Mouse (Mus musculus): ENCODE measurements around the gene Batf. TPM values are rescaled to one million over a fixed set of nuclear protein-coding genes. Genes with fewer than 3 reads are reported as not detected.

The Batf gene
- polyA plus RNA-seq (2016; fragmentation: Nextera tagmentation; extraction: Ambion mirVana), result 3.8 and 4.0 TPM in 2 replicates

- WGBS, result 20% methylated on average over 22 of the region's 22 CpGs
- peaks cover 34% of the 10 kb centered on the region for H3K4me1 ChIP-seq (replicated peaks)
- no peak within 1 kb of the TSS for H3K27ac ChIP-seq (ENCODE audit: poor library complexity, severe bottlenecking)
- peak within 1 kb of the TSS; percentile 21 for H3K9ac ChIP-seq
- no peaks in the 10 kb centered on the region for H3K36me3 ChIP-seq
- peak within 1 kb of the TSS; percentile 69 for H3K4me2 ChIP-seq
- peaks cover 5% of the 10 kb centered on the region; the same call in 1 of the 2 replicates for H3K9me3 ChIP-seq (replicated peaks)
- no peak for ATAC-seq (ENCODE audit: insufficient number of reproducible peaks, low FRiP score)
- 0 out of 2 replicates have a peak, but pooled peaks cover 3% of the 10 kb centered on the region for H3K27me3 ChIP-seq (replicated peaks)
- peak within 1 kb of the TSS; percentile 33 for H3K4me3 ChIP-seq
Measured at GRCm38 (mm10) chr12:85686466-85687216, at the start of gene Batf. TSS of gene Batf (plus strand) at chr12:85686669.

- no peak overlapping the region for H3K4me2 ChIP-seq
- no peak overlapping the region for H3K27ac ChIP-seq (ENCODE audit: poor library complexity, severe bottlenecking)
- 73% methylated on average over 9 of the region's 9 CpGs for WGBS
- peaks cover 29% of the 10 kb centered on the region for H3K4me1 ChIP-seq (replicated peaks)
- H3K4me3 ChIP-seq, result no peak overlapping the region
- no peaks in the 10 kb centered on the region for H3K9me3 ChIP-seq (replicated peaks)
- peaks cover 46% of the 10 kb centered on the region for H3K36me3 ChIP-seq
- H3K27me3 ChIP-seq (replicated peaks), result no peaks in the 10 kb centered on the region
- ATAC-seq (ENCODE audit: insufficient number of reproducible peaks, low FRiP score), result no peak
- no peak overlapping the region for H3K9ac ChIP-seq
Measured at GRCm38 (mm10) chr12:85637932-85638331, 48.5 kb upstream of the Batf start.

DNA sequence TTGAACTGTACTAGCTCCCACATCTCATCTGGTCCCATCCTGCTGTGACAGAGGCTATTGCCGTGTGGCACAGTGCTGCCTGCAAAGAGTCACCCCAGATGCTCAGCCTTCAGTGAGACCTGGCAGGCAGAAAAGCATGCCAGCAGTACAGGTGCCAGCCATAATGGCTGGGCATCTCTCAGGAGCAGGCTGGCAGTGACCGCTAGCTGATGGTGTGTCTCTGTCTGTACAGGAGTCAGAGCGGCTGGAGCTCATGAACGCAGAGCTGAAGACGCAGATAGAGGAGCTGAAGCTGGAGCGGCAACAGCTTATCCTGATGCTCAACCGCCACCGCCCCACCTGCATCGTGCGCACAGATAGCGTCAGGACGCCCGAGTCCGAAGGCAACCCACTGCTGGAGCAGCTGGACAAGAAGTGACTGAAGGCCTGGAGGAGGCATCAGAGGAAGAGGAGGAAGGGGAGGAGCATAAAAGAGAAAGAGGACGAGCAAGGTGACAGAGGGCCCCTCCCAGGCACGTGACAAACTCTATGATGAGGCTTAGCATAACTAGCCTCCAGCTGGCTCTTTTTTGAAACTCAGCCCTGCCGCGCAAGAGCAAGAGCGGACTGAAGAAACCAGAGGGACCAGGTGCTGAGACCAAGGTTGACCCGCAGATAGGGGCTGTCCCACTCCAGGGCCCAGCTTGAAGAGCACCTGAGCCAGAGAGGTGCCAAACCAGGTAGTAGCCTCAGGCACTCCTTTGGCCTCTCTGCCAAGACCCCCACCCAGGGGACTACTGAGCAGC lies 47.7 kb upstream of the Batf start:
- no peak overlapping the region for H3K27ac ChIP-seq (ENCODE audit: poor library complexity, severe bottlenecking)
- no peaks in the 10 kb centered on the region for H3K27me3 ChIP-seq (replicated peaks)
- peaks cover 38% of the 10 kb centered on the region for H3K36me3 ChIP-seq
- WGBS, result 77% methylated on average over 20 of the region's 20 CpGs
- no peaks in the 10 kb centered on the region for H3K9me3 ChIP-seq (replicated peaks)
- no peak overlapping the region for H3K4me2 ChIP-seq
- no peak overlapping the region for H3K9ac ChIP-seq
- ATAC-seq (ENCODE audit: insufficient number of reproducible peaks, low FRiP score), result no peak
- H3K4me1 ChIP-seq (replicated peaks), result peaks cover 29% of the 10 kb centered on the region
- H3K4me3 ChIP-seq, result no peak overlapping the region

- Histone ChIP-seq H3K4me3 (no peak overlapping the region), H3K9me3 (replicated peaks) (no peaks in the 10 kb centered on the region), H3K4me2 (no peak overlapping the region), H3K9ac (no peak overlapping the region), H3K27me3 (replicated peaks) (no peaks in the 10 kb centered on the region), H3K27ac (ENCODE audit: poor library complexity, severe bottlenecking) (no peak overlapping the region), H3K36me3 (peaks cover 34% of the 10 kb centered on the region), H3K4me1 (replicated peaks) (peaks cover 29% of the 10 kb centered on the region)
- WGBS, result 84% methylated on average over 12 of the region's 12 CpGs
- no peak for ATAC-seq (ENCODE audit: insufficient number of reproducible peaks, low FRiP score)
Measured at GRCm38 (mm10) chr12:85639326-85640008, 47.0 kb upstream of the Batf start.

DNA sequence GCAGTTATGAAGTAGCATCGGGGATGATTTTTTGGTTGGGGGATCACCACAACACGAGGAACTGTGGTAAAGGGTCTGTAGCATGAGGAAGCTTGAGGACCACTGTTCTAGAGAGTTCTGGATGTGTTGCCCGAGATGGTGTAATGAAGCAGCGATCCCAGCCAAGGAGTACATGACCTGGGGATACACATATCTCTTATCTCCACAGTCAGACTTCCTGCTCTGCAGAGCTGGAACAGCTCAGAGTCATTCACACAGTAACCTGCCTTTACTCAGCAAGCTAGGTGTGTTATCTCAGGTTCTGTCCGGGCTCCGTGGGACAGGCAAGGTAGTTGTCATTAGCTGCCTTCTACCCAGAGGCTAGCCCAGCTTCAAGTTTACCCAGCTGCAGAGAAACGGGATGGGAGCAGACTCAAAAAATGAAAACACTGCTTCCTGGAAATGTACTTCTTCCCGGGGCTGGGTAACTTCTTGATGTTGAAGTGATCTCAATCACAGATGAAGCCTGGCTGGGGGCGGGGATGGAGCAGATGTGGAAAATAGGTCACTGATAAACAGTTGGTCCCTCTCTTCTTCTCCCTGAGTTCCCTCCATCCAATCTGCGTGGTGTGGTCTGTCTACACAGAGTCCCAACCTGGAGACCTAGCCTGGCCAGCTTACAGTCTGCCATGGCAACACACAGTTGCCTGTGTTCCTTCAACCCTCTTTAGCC lies 45.5 kb upstream of the Batf start:
- H3K4me3 ChIP-seq, result no peak overlapping the region
- ATAC-seq (ENCODE audit: insufficient number of reproducible peaks, low FRiP score), result peak; percentile 63; the same call in 1 of the 2 replicates
- no peak overlapping the region for H3K9ac ChIP-seq
- peaks cover 27% of the 10 kb centered on the region for H3K36me3 ChIP-seq
- peak overlapping the region; percentile 4; the same call in 1 of the 2 replicates for H3K27ac ChIP-seq (ENCODE audit: poor library complexity, severe bottlenecking)
- WGBS, result 40% methylated on average over 10 of the region's 10 CpGs
- no peak overlapping the region for H3K4me2 ChIP-seq
- H3K27me3 ChIP-seq (replicated peaks), result no peaks in the 10 kb centered on the region
- no peaks in the 10 kb centered on the region for H3K9me3 ChIP-seq (replicated peaks)
- peaks cover 31% of the 10 kb centered on the region for H3K4me1 ChIP-seq (replicated peaks)

DNA sequence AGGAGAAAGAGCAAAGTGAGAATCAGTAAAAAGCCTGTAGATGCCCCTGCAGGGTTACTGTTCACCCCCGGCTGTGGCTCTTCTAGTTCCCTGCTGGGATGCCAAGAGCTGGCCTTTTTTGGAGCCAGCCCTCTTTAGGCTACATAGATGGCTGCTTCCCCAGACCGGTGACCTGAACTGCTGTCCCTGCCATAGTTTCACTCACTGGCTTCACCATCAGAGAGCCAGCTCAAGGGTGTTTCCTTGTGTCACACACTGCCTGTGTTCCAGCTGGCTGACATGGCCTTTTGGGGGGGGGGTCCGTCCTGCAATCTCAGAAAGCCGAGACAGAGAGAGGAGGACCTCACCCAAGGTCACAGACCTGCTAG lies 44.9 kb upstream of the Batf start:
- Histone ChIP-seq H3K27me3 (replicated peaks) (no peaks in the 10 kb centered on the region), H3K4me1 (replicated peaks) (peaks cover 31% of the 10 kb centered on the region), H3K4me3 (no peak overlapping the region), H3K9ac (no peak overlapping the region), H3K36me3 (peaks cover 27% of the 10 kb centered on the region), H3K27ac (ENCODE audit: poor library complexity, severe bottlenecking) (peak overlapping the region; percentile 4), H3K4me2 (no peak overlapping the region), H3K9me3 (replicated peaks) (no peaks in the 10 kb centered on the region)
- 47% methylated on average over 4 of the region's 4 CpGs for WGBS
- peak; percentile 12; the same call in 1 of the 2 replicates for ATAC-seq (ENCODE audit: insufficient number of reproducible peaks, low FRiP score)

DNA sequence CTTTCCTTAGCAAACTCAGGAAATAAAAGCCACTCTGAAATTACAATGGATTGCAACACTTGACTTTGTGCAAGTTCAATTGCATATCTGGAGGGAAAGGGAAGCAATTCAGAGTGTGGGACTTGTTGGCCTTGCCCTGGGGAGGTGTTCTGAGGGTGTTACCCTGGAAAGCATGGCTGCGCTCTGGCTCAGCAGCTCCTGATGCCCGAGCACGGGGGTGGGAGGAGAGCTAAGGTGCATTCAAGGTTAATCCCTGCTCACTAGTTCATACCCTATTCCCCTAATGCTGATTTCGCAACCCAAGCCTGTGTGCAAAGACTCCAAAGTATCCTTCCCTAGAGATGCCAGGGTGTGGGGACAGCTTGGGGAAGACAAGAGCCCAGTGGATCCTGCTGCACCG lies 42.7 kb upstream of the Batf start:
- H3K27me3 ChIP-seq (replicated peaks), result no peaks in the 10 kb centered on the region
- H3K4me2 ChIP-seq, result no peak overlapping the region
- WGBS, result 77% methylated on average over 5 of the region's 5 CpGs
- peaks cover 16% of the 10 kb centered on the region for H3K36me3 ChIP-seq
- H3K27ac ChIP-seq (ENCODE audit: poor library complexity, severe bottlenecking), result no peak overlapping the region
- H3K9ac ChIP-seq, result no peak overlapping the region
- H3K9me3 ChIP-seq (replicated peaks), result no peaks in the 10 kb centered on the region
- no peak overlapping the region for H3K4me3 ChIP-seq
- H3K4me1 ChIP-seq (replicated peaks), result peaks cover 31% of the 10 kb centered on the region
- ATAC-seq (ENCODE audit: insufficient number of reproducible peaks, low FRiP score), result no peak

DNA sequence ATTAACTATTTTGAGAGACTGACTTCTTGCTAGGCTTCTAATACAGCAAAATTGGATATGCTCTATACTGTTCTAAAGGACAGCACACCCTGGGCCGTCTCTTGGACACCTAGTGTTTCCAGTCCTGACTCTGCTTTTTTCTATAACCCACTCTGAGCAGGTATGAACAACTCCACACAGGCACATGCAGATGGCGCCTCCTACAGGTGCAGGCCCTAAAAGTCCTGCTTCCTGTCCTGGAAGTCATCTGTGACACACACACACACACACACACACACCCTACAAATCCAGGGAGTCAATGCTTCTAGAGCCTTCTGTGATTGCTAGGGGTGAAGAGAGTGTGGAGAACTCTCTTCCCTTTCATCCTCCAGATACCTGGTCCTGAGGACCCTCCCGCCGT lies 40.8 kb upstream of the Batf start:
- Histone ChIP-seq H3K4me3 (no peak overlapping the region), H3K4me2 (no peak overlapping the region), H3K4me1 (replicated peaks) (peaks cover 24% of the 10 kb centered on the region), H3K9ac (no peak overlapping the region), H3K36me3 (0 out of 2 replicates have a peak, but pooled peaks cover 3% of the 10 kb centered on the region), H3K9me3 (replicated peaks) (no peaks in the 10 kb centered on the region), H3K27ac (ENCODE audit: poor library complexity, severe bottlenecking) (no peak overlapping the region), H3K27me3 (replicated peaks) (no peaks in the 10 kb centered on the region)
- ATAC-seq (ENCODE audit: insufficient number of reproducible peaks, low FRiP score), result no peak
- WGBS, result 84% methylated on average over 4 of the region's 4 CpGs

GRCm38 (mm10) chr12:85647346-85647745 lies 39.1 kb upstream of the Batf start:
- Histone ChIP-seq H3K36me3 (0 out of 2 replicates have a peak, but pooled peaks cover 3% of the 10 kb centered on the region), H3K4me1 (replicated peaks) (peaks cover 7% of the 10 kb centered on the region), H3K27ac (ENCODE audit: poor library complexity, severe bottlenecking) (no peak overlapping the region), H3K4me3 (no peak overlapping the region), H3K27me3 (replicated peaks) (no peaks in the 10 kb centered on the region), H3K9ac (no peak overlapping the region), H3K4me2 (no peak overlapping the region), H3K9me3 (replicated peaks) (no peaks in the 10 kb centered on the region)
- 32% methylated on average over 10 of the region's 10 CpGs for WGBS
- no peak for ATAC-seq (ENCODE audit: insufficient number of reproducible peaks, low FRiP score)

- H3K9ac ChIP-seq, result no peak overlapping the region
- H3K4me3 ChIP-seq, result no peak overlapping the region
- 81% methylated on average over 1 of the region's 1 CpGs for WGBS
- H3K27me3 ChIP-seq (replicated peaks), result no peaks in the 10 kb centered on the region
- H3K9me3 ChIP-seq (replicated peaks), result no peaks in the 10 kb centered on the region
- ATAC-seq (ENCODE audit: insufficient number of reproducible peaks, low FRiP score), result no peak
- H3K4me1 ChIP-seq (replicated peaks), result 0 out of 2 replicates have a peak, but pooled peaks cover 3% of the 10 kb centered on the region
- H3K27ac ChIP-seq (ENCODE audit: poor library complexity, severe bottlenecking), result no peak overlapping the region
- no peak overlapping the region for H3K4me2 ChIP-seq
- 0 out of 2 replicates have a peak, but pooled peaks cover 3% of the 10 kb centered on the region for H3K36me3 ChIP-seq
Measured at GRCm38 (mm10) chr12:85647955-85648354, 38.5 kb upstream of the Batf start.

All from heart, embryonic 12.5 days (tissue).